Comparison of ENCODE assay signal across 26 mouse cellular contexts in the genomic region with DNA sequence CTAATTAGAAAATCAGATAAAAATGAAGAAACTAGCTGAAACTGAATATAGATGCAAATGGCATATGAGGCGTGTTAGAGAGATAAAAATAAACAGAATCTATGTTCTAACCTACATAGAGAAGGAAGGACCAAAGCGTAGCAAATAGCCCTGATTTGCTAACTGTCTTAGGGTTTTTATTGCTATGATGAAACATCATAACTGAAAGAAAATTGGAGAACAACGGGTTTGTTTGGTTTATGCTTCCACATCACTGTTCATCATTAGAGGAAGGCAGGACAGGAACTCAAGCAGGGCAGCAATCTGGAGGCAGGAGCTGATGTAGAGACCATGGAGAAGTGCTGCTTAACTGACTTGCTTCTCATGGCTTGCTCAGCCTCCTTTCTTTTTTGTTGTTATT. TPM values are rescaled to one million over a fixed set of nuclear protein-coding genes. Genes with fewer than 3 reads are reported as not detected.
DNase-seq lines count a peak whose midpoint lies in the region; ATAC-seq lines count a peak whose summit lies in the region.
"Had no signal": no experiment of that assay in that cellular context is flagged by ENCODE, and none has a peak within 500 bp of the region (broad histone marks: within the 10 kb centered on the region; RNA-seq: fewer than 3 reads in every experiment).

No protein-coding gene starts in this region.

- H3K36me3 ChIP-seq in heart, embryonic 10.5 days: no peaks in the 10 kb centered on the region
- H3K36me3 ChIP-seq: embryonic facial prominence, embryonic 10.5 days; embryonic facial prominence, embryonic 12.5 days; forebrain, embryonic 15.5 days; G1E had no signal

- no peaks in the 10 kb centered on the region for H3K27me3 ChIP-seq in heart, embryonic 10.5 days (ENCODE audit: insufficient read depth, poor library complexity, severe bottlenecking)
- H3K27me3 ChIP-seq: CH12.LX; embryonic facial prominence, embryonic 12.5 days; forebrain, embryonic 13.5 days; forebrain, embryonic 15.5 days had no signal

- ATAC-seq in common myeloid progenitor, adult 5-6 weeks (replicated peaks; ENCODE audit: low read depth, poor library complexity, severe bottlenecking): 0 out of 2 replicates have a peak, but pooled peaks have one; percentile 36
- ATAC-seq in megakaryocyte, adult 5-6 weeks (ENCODE audit: poor library complexity, severe bottlenecking): peak; percentile 83
- ATAC-seq: activated CD4-positive, CD25-positive, alpha-beta regulatory T cell, adult 4 months; CD4-positive, CD25-positive, alpha-beta regulatory T cell, adult 4 months; forebrain, embryonic 13.5 days; forebrain, embryonic 15.5 days; forebrain, postnatal 0 days; Patski had no signal

- no peaks in the 10 kb centered on the region for H3K4me1 ChIP-seq in heart, embryonic 10.5 days
- H3K4me1 ChIP-seq: embryonic facial prominence, embryonic 10.5 days; embryonic facial prominence, embryonic 12.5 days; forebrain, embryonic 13.5 days; forebrain, embryonic 15.5 days had no signal

- 87% methylated on average over 3 of the region's 3 CpGs for WGBS in heart, embryonic 10.5 days

- peak; percentile 12 for DNase-seq in heart, adult 11 months
- no peak for DNase-seq in heart, embryonic 10.5 days (ENCODE audit: low spot score)
- DNase-seq in layer of hippocampus, adult 18-20 months (ENCODE audit: low spot score in 2 of 2): no peak
- no peak for DNase-seq in cerebellum, postnatal 25 days
- no peak for DNase-seq in spleen, postnatal 36 days (ENCODE audit: low spot score in 2 of 2)
- DNase-seq: adrenal gland, adult 8-10 months; adrenal gland, postnatal 14 days; adrenal gland, postnatal 36 days; B cell, adult 2 months; cerebellum, adult 11-12 months; cerebellum, adult 2 months; cerebellum, adult 9-10 months; cerebellum, postnatal 10 days; cerebellum, postnatal 36 days; forebrain, postnatal 0 days had no signal

- H3K4me3 ChIP-seq in heart, embryonic 10.5 days: no peak overlapping the region
- H3K4me3 ChIP-seq: embryonic facial prominence, embryonic 10.5 days; embryonic facial prominence, embryonic 12.5 days; forebrain, embryonic 13.5 days; forebrain, embryonic 15.5 days had no signal

- no peaks in the 10 kb centered on the region for H3K9me3 ChIP-seq in heart, embryonic 10.5 days
- H3K9me3 ChIP-seq: embryonic facial prominence, embryonic 10.5 days; embryonic facial prominence, embryonic 12.5 days; forebrain, embryonic 13.5 days; forebrain, embryonic 15.5 days; G1E had no signal

- no peak overlapping the region for H3K27ac ChIP-seq in heart, embryonic 10.5 days
- H3K27ac ChIP-seq: embryonic facial prominence, embryonic 10.5 days; embryonic facial prominence, embryonic 12.5 days; forebrain, embryonic 13.5 days; forebrain, embryonic 15.5 days had no signal

RNA-seq across cellular contexts. Expression of gene Zbtb44, which starts 12.3 kb away (rescaled TPM):
- polyA plus RNA-seq in heart, embryonic 10.5 days (2016; fragmentation: Nextera tagmentation; extraction: Ambion mirVana): 4.6 and 6.1 TPM in 2 replicates
- total RNA-seq in common myeloid progenitor, adult 5-6 weeks (2017): 21.8 and 32.8 TPM in 2 replicates
- 38.3 and 45.9 TPM in 2 replicates for total RNA-seq in megakaryocyte, adult 5-6 weeks (2015)
- 25.0 TPM in 2 replicates for total RNA-seq in megakaryocyte, adult 5-6 weeks (2017)
- total RNA-seq in layer of hippocampus, adult 18-20 months (2021): 10 to 100 TPM; 40.3 to 40.8 TPM
